Comparison of ENCODE assay signal across 8 mouse cellular contexts in the genomic region with DNA sequence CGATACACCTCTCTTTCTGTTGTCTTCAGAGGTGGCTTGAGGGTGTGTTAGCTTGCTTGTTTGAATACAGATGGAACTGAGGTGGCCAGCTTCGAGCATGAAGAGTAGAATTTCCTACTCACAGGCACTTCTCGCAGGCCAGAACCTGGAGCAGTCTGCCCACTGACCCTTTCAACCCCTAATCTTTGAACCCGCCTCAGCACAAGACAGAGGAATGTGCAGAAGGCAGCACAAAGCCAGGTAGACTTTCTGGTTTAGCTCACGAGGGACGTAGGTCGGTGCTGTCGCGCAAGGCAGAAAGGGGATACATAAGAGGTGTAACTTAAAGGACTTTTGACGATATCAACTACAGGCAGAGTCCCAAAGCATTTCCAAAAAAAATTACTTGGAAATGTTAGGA. TPM values are rescaled to one million over a fixed set of nuclear protein-coding genes. Genes with fewer than 3 reads are reported as not detected.
DNase-seq lines count a peak whose midpoint lies in the region; ATAC-seq and TF ChIP-seq lines count a peak whose summit lies in the region.

No protein-coding gene starts in this region.

- H3K4me3 ChIP-seq in cortical plate, adult 2 months (ENCODE audit: insufficient read depth, low read length): peak overlapping the region; percentile 96
- H3K4me3 ChIP-seq in hindbrain, embryonic 12.5 days: peak overlapping the region; percentile 71
- peak overlapping the region; percentile 65 for H3K4me3 ChIP-seq in stomach, embryonic 14.5 days (ENCODE audit: low read depth, low read length)

- no peak overlapping the region for H3K27ac ChIP-seq in cortical plate, adult 2 months (ENCODE audit: insufficient read depth, low read length)
- H3K27ac ChIP-seq in hindbrain, embryonic 12.5 days: no peak overlapping the region
- peak overlapping the region; percentile 77 for H3K27ac ChIP-seq in stomach, embryonic 14.5 days (ENCODE audit: low read length)

- H3K27me3 ChIP-seq in hindbrain, embryonic 12.5 days: peaks cover 11% of the 10 kb centered on the region
- no peaks in the 10 kb centered on the region for H3K27me3 ChIP-seq in stomach, embryonic 14.5 days (ENCODE audit: control insufficient read depth, insufficient read depth, low read length)

- intact Hi-C loops in gastrocnemius, postnatal 14 days (cut with DNase I; ENCODE audit: low total_unique reads): loop anchor here (5.0 kb wide), 1 partner anchor 35 kb away; no protein-coding TSS in a partner anchor

- TF ChIP-seq CTCF in cortical plate, adult 2 months (IDR thresholded peaks at IDR 0.05; ENCODE audit: extremely low read depth, insufficient read depth, low read length): no peak

- H3K36me3 ChIP-seq in hindbrain, embryonic 12.5 days: no peaks in the 10 kb centered on the region
- no peaks in the 10 kb centered on the region for H3K36me3 ChIP-seq in stomach, embryonic 14.5 days (ENCODE audit: control insufficient read depth, insufficient read depth, low read length)

- peak overlapping the region; percentile 72 for H3K9ac ChIP-seq in hindbrain, embryonic 12.5 days
- H3K9ac ChIP-seq in stomach, embryonic 14.5 days (replicated peaks; ENCODE audit: low read depth, low read length): peak overlapping the region; percentile 80

- no peak for TF ChIP-seq POLR2A in cortical plate, adult 2 months (IDR thresholded peaks at IDR 0.05; ENCODE audit: extremely low read depth, insufficient read depth, low read length)

- H3K9me3 ChIP-seq in hindbrain, embryonic 12.5 days (replicated peaks): no peaks in the 10 kb centered on the region
- H3K9me3 ChIP-seq in stomach, embryonic 14.5 days (ENCODE audit: control insufficient read depth, low read depth, low read length): no peaks in the 10 kb centered on the region

- H3K4me1 ChIP-seq in cortical plate, adult 2 months (ENCODE audit: control insufficient read depth, insufficient read depth, low read length): peaks cover 3% of the 10 kb centered on the region
- H3K4me1 ChIP-seq in hindbrain, embryonic 12.5 days: peaks cover 17% of the 10 kb centered on the region
- H3K4me1 ChIP-seq in stomach, embryonic 14.5 days (ENCODE audit: control insufficient read depth, insufficient read depth, low read length): peaks cover 24% of the 10 kb centered on the region; the same call in 1 of the 2 replicates

- peak overlapping the region; percentile 88 for H3K4me2 ChIP-seq in hindbrain, embryonic 12.5 days (replicated peaks)
- peak overlapping the region; percentile 76 for H3K4me2 ChIP-seq in stomach, embryonic 14.5 days (replicated peaks; ENCODE audit: low read depth, low read length)

- WGBS in hindbrain, embryonic 12.5 days: 4% methylated on average over 10 of the region's 10 CpGs
- 4% methylated on average over 10 of the region's 10 CpGs for WGBS in stomach, embryonic 14.5 days

- no peak for ATAC-seq in hindbrain, embryonic 12.5 days (ENCODE audit: low FRiP score)
- no peak for ATAC-seq in stomach, embryonic 14.5 days (ENCODE audit: insufficient number of reproducible peaks, insufficient read depth, low FRiP score, low read depth)

- peak; percentile 12 to 16 for DNase-seq in spleen, postnatal 10 days (ENCODE audit: low spot score in 2 of 2)
- DNase-seq in spleen, postnatal 14 days (ENCODE audit: low spot score in 2 of 2): no peak
- DNase-seq in liver: peak; percentile 10
- no peak for DNase-seq in gastrocnemius, postnatal 14 days
- no peak for DNase-seq in gastrocnemius, postnatal 10 days

RNA-seq across cellular contexts. Expression of a gene that starts 0.9 kb away (rescaled TPM):
- polyA plus RNA-seq in cortical plate, adult 2 months (2012; rRNA removed): 22.2 and 22.4 TPM in 2 replicates
- 14.5 and 16.5 TPM in 2 replicates for polyA plus RNA-seq in hindbrain, embryonic 12.5 days (2016; fragmentation: Nextera tagmentation; extraction: Ambion mirVana)
- 34.6 and 38.2 TPM in 2 replicates for polyA plus RNA-seq in stomach, embryonic 14.5 days (2014; fragmentation: Nextera tagmentation; extraction: Ambion mirVana)
- total RNA-seq in gastrocnemius, postnatal 14 days (2021): 10 to 100 TPM; 43.3 to 50.0 TPM
- total RNA-seq in gastrocnemius, postnatal 10 days (2021): 10 to 100 TPM; 56.8 to 57.2 TPM

RNA-seq across cellular contexts. Expression of a gene that starts 32.4 kb away (rescaled TPM):
- polyA plus RNA-seq in cortical plate, adult 2 months (2012; rRNA removed): 19.4 and 19.5 TPM in 2 replicates
- polyA plus RNA-seq in hindbrain, embryonic 12.5 days (2016; fragmentation: Nextera tagmentation; extraction: Ambion mirVana): 23.6 and 26.4 TPM in 2 replicates
- 21.4 and 21.7 TPM in 2 replicates for polyA plus RNA-seq in stomach, embryonic 14.5 days (2014; fragmentation: Nextera tagmentation; extraction: Ambion mirVana)
- total RNA-seq in gastrocnemius, postnatal 14 days (2021): 1 to 10 TPM; 9.0 to 9.1 TPM
- total RNA-seq in gastrocnemius, postnatal 10 days (2021): 10 to 100 TPM in 1 of 2 experiments, 1 to 10 TPM in 1; 9.3 to 10.1 TPM

Comparison
In these comparisons a context has a peak if more than half of its experiments do, and no peak if none do; other contexts are left out.
1. DNase-seq: peak in spleen, postnatal 10 days (2 of 2) and liver (single experiment); none in spleen, postnatal 14 days (0 of 2), gastrocnemius, postnatal 14 days (single experiment) and gastrocnemius, postnatal 10 days (single experiment).
2. Peak in every context shown above with its lines, with median percentiles within 50 percentile points of each other: H3K4me3 ChIP-seq.